Mouse (Mus musculus) heart, adult 11 months (tissue): ENCODE measurements around the gene Becn1.

Experiments used
- DNase-seq: peaks from one replicate; pipeline ENCODE4 v3.0.0; 2022

Becn1 gene

GRCm38 (mm10) chr11:101302004-101302798 lies at the start of gene Becn1:
Gene Becn1, minus strand, starts transcription at chr11:101302286.
- DNase-seq: peak; percentile 100

- DNase-seq: peak; percentile 67
These were observed 49.6 kb upstream of the Becn1 start for GRCm38 (mm10) chr11:101351721-101352111.

GRCm38 (mm10) chr11:101351100-101351720 lies 49.1 kb upstream of the Becn1 start:
- peak; percentile 87 for DNase-seq

- peak; percentile 70 for DNase-seq
These were observed 47.1 kb upstream of the Becn1 start for GRCm38 (mm10) chr11:101349216-101349615.

GRCm38 (mm10) chr11:101348774-101349173 lies 46.7 kb upstream of the Becn1 start:
- DNase-seq: peak; percentile 71

- DNase-seq: peak; percentile 61
These were observed 45.1 kb upstream of the Becn1 start for GRCm38 (mm10) chr11:101347083-101347775.

GRCm38 (mm10) chr11:101338123-101338760 lies 36.2 kb upstream of the Becn1 start:
- DNase-seq: peak; percentile 89

GRCm38 (mm10) chr11:101335685-101336084 lies 33.6 kb upstream of the Becn1 start:
- peak; percentile 83 for DNase-seq

- DNase-seq: peak; percentile 86
These were observed 32.4 kb upstream of the Becn1 start for GRCm38 (mm10) chr11:101334516-101334915.

GRCm38 (mm10) chr11:101334023-101334422 lies 31.9 kb upstream of the Becn1 start:
- peak; percentile 85 for DNase-seq

- DNase-seq: peak; percentile 94
These were observed 30.5 kb upstream of the Becn1 start for GRCm38 (mm10) chr11:101332537-101332936.

GRCm38 (mm10) chr11:101330961-101331360 lies 28.9 kb upstream of the Becn1 start:
- peak; percentile 93 for DNase-seq

- DNase-seq: peak; percentile 97
These were observed 28.4 kb upstream of the Becn1 start, which contains the start of gene Aoc3 for GRCm38 (mm10) chr11:101330371-101330924. Gene Aoc3, plus strand, starts transcription at chr11:101330605.

- peak; percentile 95 for DNase-seq
These were observed 27.0 kb upstream of the Becn1 start for GRCm38 (mm10) chr11:101328941-101329635.

- DNase-seq: peak; percentile 73
These were observed 25.2 kb upstream of the Becn1 start for GRCm38 (mm10) chr11:101327311-101327710.

GRCm38 (mm10) chr11:101326147-101326546 lies 24.1 kb upstream of the Becn1 start:
- peak; percentile 90 for DNase-seq

GRCm38 (mm10) chr11:101325201-101325600 lies 23.1 kb upstream of the Becn1 start:
- DNase-seq: peak; percentile 92

- peak; percentile 42 for DNase-seq
These were observed 22.7 kb upstream of the Becn1 start, which contains the start of gene Aoc2 for GRCm38 (mm10) chr11:101324763-101325162. Gene Aoc2, plus strand, starts transcription at chr11:101325063.

GRCm38 (mm10) chr11:101323609-101324008 lies 21.5 kb upstream of the Becn1 start:
- DNase-seq: peak; percentile 93

GRCm38 (mm10) chr11:101316501-101316917 lies 14.4 kb upstream of the Becn1 start:
- no peak for DNase-seq

- DNase-seq: peak; percentile 99
These were observed 13.8 kb upstream of the Becn1 start, which contains the start of gene Psme3 for GRCm38 (mm10) chr11:101315665-101316500. Gene Psme3, plus strand, starts transcription at chr11:101316213.
